Mouse (Mus musculus) kidney, postnatal 0 days (tissue): ENCODE results near the gene Spats2. TPM values are rescaled to one million over a fixed set of nuclear protein-coding genes. Genes with fewer than 3 reads are reported as not detected.
A peak's percentile ranks its signal among the peaks of the same experiment; 100 is the strongest.

Experiments used
- ATAC-seq: fragments of 200-750 bp; cut with Nextera tagmentation; replicated peaks from 2 replicates; pipeline ENCODE4 v1.8.0; 2017; ENCODE audit warnings: low read depth, moderate number of reproducible peaks, moderate TSS enrichment, moderate library complexity; ENCODE audit not compliant: low FRiP score
- DNase-seq: peaks from one replicate; pipeline ENCODE4 v3.0.0-alpha.2; 2016; ENCODE audit warnings: low spot score
- H3K27ac ChIP-seq: fragments of 300-500 bp; sonication (generic); 2 replicates; pipeline ENCODE4 v1.5.1; 2014; ENCODE audit warnings: mild to moderate bottlenecking
- H3K27me3 ChIP-seq: fragments of 300-500 bp; sonication (generic); 2 replicates; pipeline ENCODE4 v1.6.1; 2014; ENCODE audit warnings: low read length, mixed read lengths; ENCODE audit not compliant: insufficient read depth
- H3K36me3 ChIP-seq: fragments of 300-500 bp; sonication (generic); 2 replicates; pipeline ENCODE4 v1.6.1; 2014; ENCODE audit warnings: low read length, mixed read lengths; ENCODE audit not compliant: insufficient read depth
- H3K4me1 ChIP-seq: fragments of 300-500 bp; sonication (generic); replicated peaks from 2 replicates; pipeline ENCODE4 v1.6.1; 2014; ENCODE audit warnings: antibody characterized with exemption, low read length, mixed read lengths; ENCODE audit not compliant: insufficient read depth
- H3K4me2 ChIP-seq: fragments of 300-500 bp; sonication (generic); 2 replicates; pipeline ENCODE4 v1.6.1; 2014; ENCODE audit warnings: mild to moderate bottlenecking, low read length, moderate library complexity, mixed read lengths
- H3K4me3 ChIP-seq: fragments of 300-500 bp; sonication (generic); replicated peaks from 2 replicates; pipeline ENCODE4 v1.5.1; 2014; ENCODE audit warnings: low read depth, low read length
- H3K9ac ChIP-seq: fragments of 300-500 bp; sonication (generic); 2 replicates; pipeline ENCODE4 v1.6.1; 2014; ENCODE audit warnings: low read depth, low read length
- H3K9me3 ChIP-seq: fragments of 300-500 bp; sonication (generic); replicated peaks from 2 replicates; pipeline ENCODE4 v1.6.1; 2016; ENCODE audit warnings: low read length, inconsistent platforms, mixed read lengths
- CTCF ChIP-seq: IDR thresholded peaks from 2 replicates; pipeline ENCODE4 v1.5.1; 2016; ENCODE audit warnings: antibody characterized with exemption, low read depth, mild to moderate bottlenecking, moderate library complexity
- WGBS: fragments of 180-500 bp; shearing (Covaris S2); extraction: QIAGEN DNeasy Blood & Tissue Kit; methylation state at CpG from one replicate; pipeline ENCODE4 v1.1.7; 2014; 5-methylcytosine and 5-hydroxymethylcytosine counted together
- polyA plus RNA-seq: library from polyadenylated mRNA; unstranded; fragments of >200 nt; fragmentation: Nextera tagmentation; extraction: Ambion mirVana; gene quantifications from 2 replicates; pipeline ENCODE4 v1.2.1, GENCODE M21; 2015

Spats2 gene
- polyA plus RNA-seq, 1 experiment from 2014 or later = 33.5 TPM

DNA sequence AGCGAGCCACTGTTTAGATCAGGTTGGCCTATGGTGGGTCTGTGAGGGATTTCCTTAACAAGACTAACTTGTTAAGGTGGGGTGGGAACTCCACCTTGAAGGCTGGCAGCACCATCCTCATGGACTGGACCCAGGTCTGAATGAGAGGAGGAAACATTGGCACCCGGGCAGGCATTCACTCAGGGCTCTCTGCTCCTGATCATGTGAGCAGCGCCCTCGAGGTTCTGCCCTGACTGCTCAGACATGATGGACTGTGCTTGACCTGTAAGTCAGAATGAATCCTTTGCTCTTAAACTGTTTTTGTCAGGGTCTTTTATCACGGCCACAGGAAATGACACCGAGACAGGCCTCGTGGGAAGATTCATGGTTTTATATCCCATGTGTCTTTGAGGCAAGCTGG, 20.5 kb upstream of the Spats2 start:
- TF ChIP-seq CTCF = no peak
- Histone ChIP-seq H3K4me3 (no peak overlapping the region), H3K9me3 (no peaks in the 10 kb centered on the region), H3K4me2 (no peak overlapping the region), H3K27ac (no peak overlapping the region), H3K36me3 (no peaks in the 10 kb centered on the region), H3K4me1 (no peaks in the 10 kb centered on the region), H3K27me3 (no peaks in the 10 kb centered on the region), H3K9ac (no peak overlapping the region)
- ATAC-seq = no peak
- DNase-seq = peak; percentile 60
- WGBS = 29% methylated on average over 7 of the region's 7 CpGs

DNA sequence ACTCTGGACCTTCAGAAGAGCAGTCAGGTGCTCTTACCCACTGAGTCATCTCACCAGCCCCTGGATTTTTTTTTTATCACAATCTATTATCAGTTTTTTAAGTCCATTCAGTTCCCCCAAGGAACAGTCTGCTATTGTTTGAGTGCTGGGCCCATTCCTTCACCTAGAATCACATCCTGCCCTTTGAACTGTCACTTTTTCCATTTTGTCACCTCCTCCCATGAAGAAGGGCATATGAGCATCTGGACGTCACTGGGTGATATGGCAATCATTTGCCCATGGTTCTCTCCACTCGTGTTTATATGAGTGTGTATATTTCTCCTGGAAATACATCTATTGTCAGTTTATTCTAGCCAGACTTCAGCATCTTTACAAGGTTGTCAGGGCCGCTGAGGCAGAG, 17.9 kb upstream of the Spats2 start:
- Histone ChIP-seq H3K27ac (no peak overlapping the region), H3K4me3 (no peak overlapping the region), H3K9ac (no peak overlapping the region), H3K36me3 (no peaks in the 10 kb centered on the region), H3K9me3 (no peaks in the 10 kb centered on the region), H3K4me2 (no peak overlapping the region), H3K4me1 (no peaks in the 10 kb centered on the region), H3K27me3 (no peaks in the 10 kb centered on the region)
- no peak for DNase-seq
- ATAC-seq = no peak
- 87% methylated on average over 3 of the region's 3 CpGs for WGBS
- TF ChIP-seq CTCF = no peak

GRCm38 (mm10) chr15:99111139-99111538, 14.6 kb upstream of the Spats2 start:
- Histone ChIP-seq H3K36me3 (no peaks in the 10 kb centered on the region), H3K27ac (no peak overlapping the region), H3K4me1 (no peaks in the 10 kb centered on the region), H3K9me3 (no peaks in the 10 kb centered on the region), H3K27me3 (no peaks in the 10 kb centered on the region), H3K9ac (no peak overlapping the region), H3K4me2 (no peak overlapping the region), H3K4me3 (no peak overlapping the region)
- ATAC-seq (no peak), DNase-seq (no peak)
- no peak for TF ChIP-seq CTCF
- WGBS = 88% methylated on average over 3 of the region's 3 CpGs

GRCm38 (mm10) chr15:99111809-99112208, 13.9 kb upstream of the Spats2 start:
- H3K27me3 ChIP-seq = no peaks in the 10 kb centered on the region
- no peaks in the 10 kb centered on the region for H3K9me3 ChIP-seq
- no peak overlapping the region for H3K27ac ChIP-seq
- H3K9ac ChIP-seq = no peak overlapping the region
- no peak overlapping the region for H3K4me3 ChIP-seq
- DNase-seq (no peak), ATAC-seq (no peak)
- WGBS = 47% methylated on average over 4 of the region's 4 CpGs
- H3K4me1 ChIP-seq = no peaks in the 10 kb centered on the region; the same call in 1 of the 2 replicates
- H3K4me2 ChIP-seq = no peak overlapping the region
- H3K36me3 ChIP-seq = no peaks in the 10 kb centered on the region
- no peak for TF ChIP-seq CTCF

GRCm38 (mm10) chr15:99112843-99113395, 12.8 kb upstream of the Spats2 start:
- TF ChIP-seq CTCF = no peak
- no peaks in the 10 kb centered on the region for H3K9me3 ChIP-seq
- ATAC-seq (no peak), DNase-seq (no peak)
- 25% methylated on average over 11 of the region's 11 CpGs for WGBS
- H3K36me3 ChIP-seq = no peaks in the 10 kb centered on the region
- no peaks in the 10 kb centered on the region for H3K27me3 ChIP-seq
- no peak overlapping the region for H3K27ac ChIP-seq
- H3K4me3 ChIP-seq = no peak overlapping the region
- peak overlapping the region; percentile 36 for H3K4me2 ChIP-seq
- H3K9ac ChIP-seq = no peak overlapping the region
- H3K4me1 ChIP-seq = no peaks in the 10 kb centered on the region; the same call in 1 of the 2 replicates

DNA sequence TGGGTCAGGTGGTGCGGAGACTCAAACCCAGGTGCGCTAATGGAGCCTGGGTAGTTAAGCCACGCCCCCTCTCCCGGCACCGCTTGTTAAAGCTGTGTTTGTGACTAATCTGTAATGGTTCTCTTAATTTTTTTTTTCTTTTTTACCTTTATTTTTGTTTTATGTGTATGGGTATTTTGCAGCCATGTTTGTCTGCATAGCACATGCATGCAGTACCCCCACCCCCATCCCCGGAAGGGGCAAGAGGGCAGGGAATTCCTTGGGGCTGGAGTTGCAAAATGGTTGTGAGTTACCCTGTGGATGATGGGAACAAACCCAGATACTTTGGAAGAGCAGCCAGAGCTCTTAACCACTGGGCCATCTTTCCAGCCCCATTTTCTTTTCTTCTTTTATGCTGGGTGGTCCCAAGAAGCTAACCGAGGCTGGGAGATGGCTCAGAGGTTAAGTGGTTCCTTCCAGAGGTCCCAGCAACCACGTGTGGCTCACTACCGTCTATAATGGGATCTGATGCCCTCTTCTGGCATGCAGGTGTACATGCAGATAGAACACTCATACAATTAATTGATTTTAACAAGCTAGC, 12.2 kb upstream of the Spats2 start:
- no peaks in the 10 kb centered on the region for H3K9me3 ChIP-seq
- no peak overlapping the region for H3K9ac ChIP-seq
- TF ChIP-seq CTCF = peak; percentile 73
- H3K4me1 ChIP-seq = no peaks in the 10 kb centered on the region; the same call in 1 of the 2 replicates
- ATAC-seq (no peak), DNase-seq (peak; percentile 58)
- H3K27ac ChIP-seq = no peak overlapping the region
- no peak overlapping the region for H3K4me3 ChIP-seq
- H3K27me3 ChIP-seq = no peaks in the 10 kb centered on the region
- no peaks in the 10 kb centered on the region for H3K36me3 ChIP-seq
- WGBS = 8% methylated on average over 9 of the region's 9 CpGs
- peak overlapping the region; percentile 36 for H3K4me2 ChIP-seq
